Mouse (Mus musculus): ENCODE measurements around the gene Sh2b3. TPM values are rescaled to one million over a fixed set of nuclear protein-coding genes. Genes with fewer than 3 reads are reported as not detected.

Gene Sh2b3
- total and polyA plus RNA-seq, 2 experiments from 2014 or later = 11.4 to 58.5 TPM

DNA sequence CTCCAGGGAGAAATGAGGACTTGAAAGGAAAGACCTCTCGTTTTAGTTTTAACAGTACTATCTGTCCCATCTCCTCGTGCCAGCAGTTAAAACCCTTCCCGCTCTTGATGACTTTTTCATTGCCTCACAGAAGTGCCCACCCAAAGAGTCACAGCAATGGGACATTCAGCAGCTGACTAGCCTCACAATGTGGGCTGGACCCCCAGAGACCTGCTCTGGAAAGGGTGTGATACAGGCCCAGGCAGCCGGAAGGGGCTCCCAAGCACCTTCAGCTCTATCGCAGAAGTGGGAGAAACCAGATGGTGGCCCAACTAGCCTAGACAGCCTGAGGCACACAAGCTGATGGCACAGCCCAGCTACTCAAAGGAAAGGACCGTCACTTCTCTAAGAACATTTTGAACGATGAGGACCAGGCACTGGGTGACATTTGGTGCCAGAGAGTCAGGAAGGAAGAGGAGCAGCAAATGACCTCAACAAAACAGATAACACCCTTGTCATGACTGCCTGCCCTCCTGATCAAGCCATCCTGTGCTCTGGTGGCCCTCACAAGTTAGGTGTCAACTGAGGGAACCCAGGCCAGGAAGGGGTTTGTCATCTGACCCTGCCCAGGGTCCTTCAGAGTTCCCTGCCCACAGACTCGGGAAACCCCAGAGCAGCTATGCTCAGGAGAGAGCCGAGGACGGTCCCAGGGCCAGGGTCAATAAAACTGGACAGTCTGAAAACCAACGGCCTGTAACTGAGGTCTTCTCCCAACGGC is 2.3 kb downstream of the Sh2b3 start:
- TF ChIP-seq EP300 (IDR thresholded peaks at IDR 0.05; ENCODE audit: low read depth) = no peak
- no peak for TF ChIP-seq CTCF (IDR thresholded peaks at IDR 0.05; ENCODE audit: low read depth)
- Histone ChIP-seq H3K36me3 (replicated peaks; ENCODE audit: control insufficient read depth, insufficient read depth, low read length) (no peaks in the 10 kb centered on the region), H3K9ac (replicated peaks; ENCODE audit: low read depth, low read length) (peak overlapping the region; percentile 84), H3K9me3 (replicated peaks; ENCODE audit: control insufficient read depth, low read length) (no peaks in the 10 kb centered on the region), H3K4me2 (ENCODE audit: low read depth, low read length) (peak overlapping the region; percentile 83), H3K27me3 (ENCODE audit: control insufficient read depth, insufficient read depth, low read length) (no peaks in the 10 kb centered on the region), H3K4me3 (ENCODE audit: low read depth, low read length) (peak overlapping the region; percentile 85), H3K4me1 (ENCODE audit: control insufficient read depth, insufficient read depth) (peaks cover 28% of the 10 kb centered on the region; the same call in 1 of the 2 replicates), H3K27ac (ENCODE audit: low read depth) (peak overlapping the region; percentile 90)
- ATAC-seq (ENCODE audit: insufficient read depth, low read depth) = no peak
- WGBS = 28% methylated on average over 12 of the region's 12 CpGs
- DNase-seq (ENCODE audit: low spot score) = no peak

DNA sequence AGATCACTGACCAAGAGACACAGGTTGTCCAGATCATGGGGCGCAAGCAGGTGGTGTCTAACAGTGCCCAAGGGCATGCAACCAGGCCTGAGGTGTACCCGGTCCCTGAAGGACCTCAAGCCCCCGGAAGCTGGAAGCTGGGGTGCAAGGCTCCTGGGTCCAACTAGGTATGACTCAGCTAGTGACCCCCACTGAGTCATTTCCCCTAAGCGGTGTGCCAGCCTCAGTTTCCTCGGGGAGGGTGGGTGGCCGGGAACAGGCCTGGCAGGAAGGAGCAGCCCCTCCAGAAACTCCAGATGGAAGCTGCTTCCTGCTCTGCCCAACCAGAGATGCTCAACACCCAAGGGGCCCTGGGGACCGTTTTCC is 3.2 kb downstream of the Sh2b3 start:
- Histone ChIP-seq H3K4me1 (ENCODE audit: control insufficient read depth, insufficient read depth) (peaks cover 31% of the 10 kb centered on the region; the same call in 1 of the 2 replicates), H3K9ac (replicated peaks; ENCODE audit: low read depth, low read length) (no peak overlapping the region), H3K27me3 (ENCODE audit: control insufficient read depth, insufficient read depth, low read length) (no peaks in the 10 kb centered on the region), H3K4me2 (ENCODE audit: low read depth, low read length) (peak overlapping the region; percentile 83), H3K27ac (ENCODE audit: low read depth) (peak overlapping the region; percentile 90), H3K4me3 (ENCODE audit: low read depth, low read length) (peak overlapping the region; percentile 85; the same call in 1 of the 2 replicates), H3K9me3 (replicated peaks; ENCODE audit: control insufficient read depth, low read length) (no peaks in the 10 kb centered on the region), H3K36me3 (replicated peaks; ENCODE audit: control insufficient read depth, insufficient read depth, low read length) (no peaks in the 10 kb centered on the region)
- WGBS = 58% methylated on average over 7 of the region's 7 CpGs
- ATAC-seq (ENCODE audit: insufficient read depth, low read depth) = no peak
- TF ChIP-seq EP300 (IDR thresholded peaks at IDR 0.05; ENCODE audit: low read depth) (no peak), CTCF (IDR thresholded peaks at IDR 0.05; ENCODE audit: low read depth) (no peak)
- no peak for DNase-seq (ENCODE audit: low spot score)

DNA sequence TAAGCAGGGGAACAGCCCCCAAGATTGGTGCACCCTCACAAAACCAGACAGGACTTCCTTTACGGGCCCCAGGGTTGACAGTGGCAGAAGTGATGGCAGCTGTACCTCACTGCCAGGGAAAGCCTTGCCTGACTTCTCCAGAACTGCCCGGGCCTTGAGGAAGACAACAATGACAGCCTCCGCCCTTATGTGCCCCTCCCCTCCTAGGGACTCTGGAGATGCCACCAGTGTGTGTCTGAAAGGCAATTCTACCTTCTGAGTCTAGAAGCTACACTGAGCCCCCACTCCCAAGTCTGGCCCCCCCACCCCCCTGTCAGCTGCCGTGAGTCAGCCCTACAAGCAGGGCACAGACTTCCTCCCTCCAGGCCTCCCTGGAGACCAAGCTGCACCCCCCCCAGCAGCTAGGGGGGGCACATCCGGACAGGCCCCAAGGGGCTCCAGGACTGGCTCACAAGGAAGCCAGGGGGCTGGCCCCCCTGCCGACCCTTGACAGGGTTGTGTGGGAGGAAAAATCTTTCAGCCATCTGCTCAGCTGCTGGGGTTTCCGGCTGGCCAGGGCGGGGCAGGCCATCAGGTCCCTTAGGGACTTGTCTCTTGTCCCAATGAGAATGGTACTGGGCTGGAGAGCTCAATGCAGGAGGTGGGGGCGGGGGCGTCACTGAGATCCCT is 3.7 kb downstream of the Sh2b3 start:
- peak overlapping the region; percentile 83 for H3K4me2 ChIP-seq (ENCODE audit: low read depth, low read length)
- H3K9ac ChIP-seq (replicated peaks; ENCODE audit: low read depth, low read length) = peak overlapping the region; percentile 17; the same call in 1 of the 2 replicates
- DNase-seq (ENCODE audit: low spot score) (peak; percentile 42), ATAC-seq (ENCODE audit: insufficient read depth, low read depth) (0 out of 2 replicates have a peak, but pooled peaks have one; percentile 10)
- H3K4me3 ChIP-seq (ENCODE audit: low read depth, low read length) = peak overlapping the region; percentile 85; the same call in 1 of the 2 replicates
- TF ChIP-seq EP300 (IDR thresholded peaks at IDR 0.05; ENCODE audit: low read depth) (peak; percentile 94), CTCF (IDR thresholded peaks at IDR 0.05; ENCODE audit: low read depth) (no peak)
- H3K4me1 ChIP-seq (ENCODE audit: control insufficient read depth, insufficient read depth) = peaks cover 37% of the 10 kb centered on the region; the same call in 1 of the 2 replicates
- no peaks in the 10 kb centered on the region for H3K9me3 ChIP-seq (replicated peaks; ENCODE audit: control insufficient read depth, low read length)
- 45% methylated on average over 10 of the region's 10 CpGs for WGBS
- H3K27me3 ChIP-seq (ENCODE audit: control insufficient read depth, insufficient read depth, low read length) = no peaks in the 10 kb centered on the region
- H3K36me3 ChIP-seq (replicated peaks; ENCODE audit: control insufficient read depth, insufficient read depth, low read length) = no peaks in the 10 kb centered on the region
- peak overlapping the region; percentile 90 for H3K27ac ChIP-seq (ENCODE audit: low read depth)

DNA sequence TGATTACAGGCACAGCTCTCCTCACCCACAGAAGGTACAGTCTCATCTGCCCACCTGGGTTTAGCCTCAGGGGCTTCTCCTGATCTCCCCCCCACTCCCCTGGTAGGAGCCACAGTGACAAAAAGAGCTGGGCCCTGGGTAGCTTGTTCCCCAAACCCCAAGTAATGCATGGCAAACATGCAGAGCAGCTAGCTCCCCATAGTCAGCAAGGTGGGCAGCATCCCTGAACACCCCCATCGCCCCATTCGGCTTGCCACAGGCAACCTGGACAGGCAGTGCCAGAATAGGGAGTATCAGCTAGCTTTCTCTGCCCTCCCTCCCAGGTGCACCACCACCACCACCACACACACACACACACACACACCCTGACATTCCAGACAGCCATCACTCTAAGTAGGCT is 4.3 kb downstream of the Sh2b3 start:
- Histone ChIP-seq H3K4me1 (ENCODE audit: control insufficient read depth, insufficient read depth) (peaks cover 40% of the 10 kb centered on the region; the same call in 1 of the 2 replicates), H3K27me3 (ENCODE audit: control insufficient read depth, insufficient read depth, low read length) (no peaks in the 10 kb centered on the region), H3K27ac (ENCODE audit: low read depth) (peak overlapping the region; percentile 90), H3K4me2 (ENCODE audit: low read depth, low read length) (peak overlapping the region; percentile 83), H3K9ac (replicated peaks; ENCODE audit: low read depth, low read length) (peak overlapping the region; percentile 17; the same call in 1 of the 2 replicates), H3K4me3 (ENCODE audit: low read depth, low read length) (peak overlapping the region; percentile 85; the same call in 1 of the 2 replicates), H3K36me3 (replicated peaks; ENCODE audit: control insufficient read depth, insufficient read depth, low read length) (peaks cover 3% of the 10 kb centered on the region; the same call in 1 of the 2 replicates), H3K9me3 (replicated peaks; ENCODE audit: control insufficient read depth, low read length) (no peaks in the 10 kb centered on the region)
- TF ChIP-seq EP300 (IDR thresholded peaks at IDR 0.05; ENCODE audit: low read depth) = no peak
- no peak for TF ChIP-seq CTCF (IDR thresholded peaks at IDR 0.05; ENCODE audit: low read depth)
- WGBS = 97% methylated on average over 2 of the region's 2 CpGs
- DNase-seq (ENCODE audit: low spot score) (no peak), ATAC-seq (ENCODE audit: insufficient read depth, low read depth) (no peak)

DNA sequence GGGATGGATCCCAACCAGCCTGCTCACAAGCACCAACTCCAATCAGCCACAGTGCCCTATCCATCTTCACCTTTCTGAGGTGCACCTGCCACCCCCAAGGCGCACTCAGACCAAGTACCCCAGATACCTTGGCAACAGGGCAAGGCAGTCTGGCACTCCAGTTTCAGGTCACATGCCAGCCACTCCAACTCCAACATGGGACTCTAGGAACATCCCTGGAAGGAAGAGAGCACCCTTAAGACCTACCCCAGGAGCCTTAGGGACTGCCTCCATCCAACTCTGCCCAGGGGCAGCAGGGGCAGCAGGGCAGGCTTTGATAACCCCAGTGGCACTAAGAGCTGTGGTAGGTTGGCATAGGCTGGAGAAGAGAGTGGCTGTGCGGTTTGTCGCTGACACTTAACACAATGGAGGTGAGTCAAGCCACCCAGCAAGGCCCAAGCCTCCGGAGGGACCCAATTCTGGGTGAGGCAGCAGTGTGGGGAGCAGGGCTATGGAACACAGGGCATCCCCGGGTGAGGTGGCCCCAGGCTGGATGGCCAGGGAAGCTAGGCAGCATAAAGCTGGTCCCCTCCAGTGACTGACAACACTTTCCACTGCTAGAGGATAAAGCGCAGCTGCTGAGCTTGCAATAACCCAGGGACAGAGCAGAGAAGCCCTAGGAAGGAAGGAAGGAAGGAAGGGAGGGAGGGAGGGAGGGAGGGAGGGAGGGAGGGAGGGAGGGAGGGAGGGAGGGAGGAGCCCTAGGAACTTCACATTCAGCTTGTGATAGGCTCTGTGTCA is 4.9 kb downstream of the Sh2b3 start:
- H3K4me2 ChIP-seq (ENCODE audit: low read depth, low read length) = peak overlapping the region; percentile 83; the same call in 1 of the 2 replicates
- DNase-seq (ENCODE audit: low spot score) (no peak), ATAC-seq (ENCODE audit: insufficient read depth, low read depth) (no peak)
- peaks cover 34% of the 10 kb centered on the region; the same call in 1 of the 2 replicates for H3K4me1 ChIP-seq (ENCODE audit: control insufficient read depth, insufficient read depth)
- no peak overlapping the region for H3K9ac ChIP-seq (replicated peaks; ENCODE audit: low read depth, low read length)
- 66% methylated on average over 6 of the region's 6 CpGs for WGBS
- peaks cover 9% of the 10 kb centered on the region for H3K36me3 ChIP-seq (replicated peaks; ENCODE audit: control insufficient read depth, insufficient read depth, low read length)
- no peaks in the 10 kb centered on the region for H3K27me3 ChIP-seq (ENCODE audit: control insufficient read depth, insufficient read depth, low read length)
- no peak overlapping the region for H3K4me3 ChIP-seq (ENCODE audit: low read depth, low read length)
- H3K27ac ChIP-seq (ENCODE audit: low read depth) = peak overlapping the region; percentile 21
- H3K9me3 ChIP-seq (replicated peaks; ENCODE audit: control insufficient read depth, low read length) = no peaks in the 10 kb centered on the region
- TF ChIP-seq EP300 (IDR thresholded peaks at IDR 0.05; ENCODE audit: low read depth) (no peak), CTCF (IDR thresholded peaks at IDR 0.05; ENCODE audit: low read depth) (no peak)
